Comparison of ENCODE assay signal across 8 mouse cellular contexts in the genomic region with DNA sequence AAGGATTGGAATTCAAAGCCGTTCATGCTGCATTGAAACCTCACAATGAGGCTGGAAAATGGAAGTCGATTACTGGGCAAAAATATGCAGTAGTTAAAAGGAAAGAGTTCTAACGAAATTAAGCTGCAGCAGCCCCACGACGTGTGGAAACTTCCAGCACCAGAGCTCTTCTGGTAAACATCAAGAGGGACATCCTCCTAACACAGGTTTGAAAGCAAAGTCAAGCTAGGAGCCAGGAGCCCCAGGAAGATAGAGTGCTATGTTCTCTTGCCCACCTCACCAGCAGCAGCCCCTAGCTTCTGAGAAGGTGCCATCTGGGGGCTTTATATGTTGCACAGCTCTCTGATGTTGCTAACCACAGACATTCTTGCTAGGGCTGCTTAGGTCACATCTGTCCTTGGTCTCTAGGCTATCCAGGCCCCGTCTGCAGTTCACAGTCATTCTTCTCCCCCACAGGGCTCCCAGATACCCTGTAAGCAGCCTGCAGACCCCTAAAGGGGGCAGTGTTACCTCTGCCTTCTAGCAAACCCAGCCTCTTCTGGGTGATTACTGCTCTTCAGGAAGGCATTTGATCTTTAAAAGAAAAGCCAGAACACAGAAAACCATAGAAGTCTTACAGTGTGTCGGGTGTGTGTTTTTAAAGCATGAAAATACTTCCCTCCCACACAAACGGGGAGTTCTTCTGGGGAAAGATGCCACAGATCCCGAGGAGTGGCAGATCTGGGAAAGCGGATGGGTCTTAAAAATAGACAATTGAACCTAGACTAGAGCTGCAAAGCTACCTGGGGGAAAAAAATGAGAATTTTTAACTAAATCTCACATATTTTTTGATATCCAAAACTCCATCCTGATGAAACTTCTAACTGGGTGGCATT. TPM values are rescaled to one million over a fixed set of nuclear protein-coding genes. Genes with fewer than 3 reads are reported as not detected.
DNase-seq lines count a peak whose midpoint lies in the region; ATAC-seq lines count a peak whose summit lies in the region.

No protein-coding gene starts in this region.

- ATAC-seq in intestine, embryonic 16.5 days = no peak

- no peaks in the 10 kb centered on the region for H3K27me3 ChIP-seq in forebrain, embryonic 10.5 days (ENCODE audit: poor library complexity, severe bottlenecking)
- no peaks in the 10 kb centered on the region for H3K27me3 ChIP-seq in intestine, embryonic 16.5 days (replicated peaks; ENCODE audit: control insufficient read depth, insufficient read depth, low read length)

- H3K9ac ChIP-seq in intestine, embryonic 16.5 days (ENCODE audit: low read depth, low read length) = peak overlapping the region; percentile 26; the same call in 1 of the 2 replicates

- DNase-seq in left cerebral cortex, postnatal 25 days (ENCODE audit: low spot score in 2 of 2) = peak; percentile 50 to 81
- DNase-seq in left cerebral cortex, adult 11 months (ENCODE audit: low spot score) = no peak
- DNase-seq in T-cell, adult 2 months (ENCODE audit: low spot score) = peak; percentile 58
- peak; percentile 52 for DNase-seq in forebrain, embryonic 10.5 days (ENCODE audit: extremely low spot score, low spot score)
- peak; percentile 15 to 26 for DNase-seq in natural killer cell, adult 2 months (ENCODE audit: low spot score in 2 of 2)
- no peak for DNase-seq in urinary bladder, postnatal 25 days (ENCODE audit: low spot score)
- no peak for DNase-seq in ovary, postnatal 10 days (ENCODE audit: low spot score)

- H3K27ac ChIP-seq in forebrain, embryonic 10.5 days = peak overlapping the region; percentile 97
- no peak overlapping the region for H3K27ac ChIP-seq in intestine, embryonic 16.5 days (ENCODE audit: low read length)

- H3K4me2 ChIP-seq in intestine, embryonic 16.5 days (ENCODE audit: low read depth, low read length) = peak overlapping the region; percentile 65

- H3K4me3 ChIP-seq in forebrain, embryonic 10.5 days = peak overlapping the region; percentile 83
- no peak overlapping the region; the same call in 1 of the 2 replicates for H3K4me3 ChIP-seq in intestine, embryonic 16.5 days (ENCODE audit: low read length)

- WGBS in forebrain, embryonic 10.5 days = 29% methylated on average over 10 of the region's 10 CpGs
- WGBS in intestine, embryonic 16.5 days = 50% methylated on average over 10 of the region's 10 CpGs

- no peaks in the 10 kb centered on the region for H3K9me3 ChIP-seq in forebrain, embryonic 10.5 days
- H3K9me3 ChIP-seq in intestine, embryonic 16.5 days (ENCODE audit: control insufficient read depth, low read length) = no peaks in the 10 kb centered on the region

- intact Hi-C loops in left cerebral cortex, postnatal 25 days (cut with DNase I) = loop anchor here (2.0 to 5.0 kb wide), 3 partner anchors 121 to 274 kb away; no protein-coding TSS in a partner anchor

- no peaks in the 10 kb centered on the region; the same call in 1 of the 2 replicates for H3K36me3 ChIP-seq in forebrain, embryonic 10.5 days (replicated peaks)
- no peaks in the 10 kb centered on the region for H3K36me3 ChIP-seq in intestine, embryonic 16.5 days (ENCODE audit: control insufficient read depth, insufficient read depth, low read length)

- peaks cover 61% of the 10 kb centered on the region for H3K4me1 ChIP-seq in forebrain, embryonic 10.5 days
- H3K4me1 ChIP-seq in intestine, embryonic 16.5 days (ENCODE audit: control insufficient read depth, insufficient read depth, low read length) = peaks cover 27% of the 10 kb centered on the region

RNA-seq across cellular contexts. Expression of a gene that starts 17.2 kb away (rescaled TPM):
- 100 to 1,000 TPM; 111 to 112 TPM for total RNA-seq in left cerebral cortex, postnatal 25 days (2021)
- 19.4 and 20.6 TPM in 2 replicates for polyA plus RNA-seq in forebrain, embryonic 10.5 days (2016; fragmentation: Nextera tagmentation; extraction: Ambion mirVana)
- 11.3 and 11.6 TPM in 2 replicates for polyA plus RNA-seq in intestine, embryonic 16.5 days (2015; fragmentation: Nextera tagmentation; extraction: Ambion mirVana)

Comparison
In these comparisons a context has a peak if more than half of its experiments do, and no peak if none do; other contexts are left out.
1. DNase-seq: peak in left cerebral cortex, postnatal 25 days (2 of 2), T-cell, adult 2 months (single experiment), forebrain, embryonic 10.5 days (single experiment) and natural killer cell, adult 2 months (2 of 2); none in left cerebral cortex, adult 11 months (single experiment), urinary bladder, postnatal 25 days (single experiment) and ovary, postnatal 10 days (single experiment).